Mouse (Mus musculus): ENCODE measurements at regions not wholly inside any gene's neighbourhood (a gene's known extent, or its start where the extent isn't known, plus 50 kb on each side); places are given as distances from the start of the nearest gene placed in this dataset.

GRCm38 (mm10) chr14:28626951-28627350 lies 122.4 kb downstream of the Wnt5a start:
- DNase-seq (ENCODE audit: low spot score in 2 of 2): no peak

- no peak for DNase-seq (ENCODE audit: low spot score in 2 of 2)
Measured at GRCm38 (mm10) chr14:28635175-28635574, 130.6 kb downstream of the Wnt5a start.

GRCm38 (mm10) chr14:28639056-28639455 lies 134.5 kb downstream of the Wnt5a start:
- no peak for DNase-seq (ENCODE audit: low spot score in 2 of 2)

- no peak for DNase-seq (ENCODE audit: low spot score in 2 of 2)
Measured at GRCm38 (mm10) chr14:28645807-28646206, 141.3 kb downstream of the Wnt5a start.

GRCm38 (mm10) chr14:28649411-28649810 lies 144.9 kb downstream of the Wnt5a start:
- no peak for DNase-seq (ENCODE audit: low spot score in 2 of 2)

- no peak for DNase-seq (ENCODE audit: low spot score in 2 of 2)
Measured at GRCm38 (mm10) chr14:28653059-28653930, 148.7 kb downstream of the Wnt5a start.

- no peak for DNase-seq (ENCODE audit: low spot score in 2 of 2)
Measured at GRCm38 (mm10) chr14:28657216-28657615, 152.7 kb downstream of the Wnt5a start.

- DNase-seq (ENCODE audit: low spot score in 2 of 2): no peak
Measured at GRCm38 (mm10) chr14:28660872-28661588, 156.5 kb downstream of the Wnt5a start.

GRCm38 (mm10) chr14:28663316-28663715 lies 158.8 kb downstream of the Wnt5a start:
- DNase-seq (ENCODE audit: low spot score in 2 of 2): no peak

- DNase-seq (ENCODE audit: low spot score in 2 of 2): no peak
Measured at GRCm38 (mm10) chr14:28664121-28664520, 159.6 kb downstream of the Wnt5a start.

- peak in 1 of 2 experiments; percentile 33 for DNase-seq (ENCODE audit: low spot score in 2 of 2)
Measured at GRCm38 (mm10) chr14:28675476-28675875, 170.9 kb downstream of the Wnt5a start.

- DNase-seq (ENCODE audit: low spot score in 2 of 2): no peak
Measured at GRCm38 (mm10) chr14:28699780-28700179, 195.2 kb downstream of the Wnt5a start.

GRCm38 (mm10) chr14:28704729-28705128 lies 200.2 kb downstream of the Wnt5a start:
- no peak for DNase-seq (ENCODE audit: low spot score in 2 of 2)

GRCm38 (mm10) chr14:28714598-28714997 lies 210.0 kb downstream of the Wnt5a start:
- no peak for DNase-seq (ENCODE audit: low spot score in 2 of 2)

GRCm38 (mm10) chr14:28720545-28720944 lies 216.0 kb downstream of the Wnt5a start:
- no peak for DNase-seq (ENCODE audit: low spot score in 2 of 2)

GRCm38 (mm10) chr14:28725666-28726065 lies 221.1 kb downstream of the Wnt5a start:
- no peak for DNase-seq (ENCODE audit: low spot score in 2 of 2)

- DNase-seq (ENCODE audit: low spot score in 2 of 2): no peak
Measured at GRCm38 (mm10) chr14:28733496-28733895, 228.9 kb downstream of the Wnt5a start.

- no peak for DNase-seq (ENCODE audit: low spot score in 2 of 2)
Measured at GRCm38 (mm10) chr14:28735446-28735845, 230.9 kb downstream of the Wnt5a start.

GRCm38 (mm10) chr14:28740076-28740475 lies 235.5 kb downstream of the Wnt5a start:
- no peak for DNase-seq (ENCODE audit: low spot score in 2 of 2)

- no peak for DNase-seq (ENCODE audit: low spot score in 2 of 2)
Measured at GRCm38 (mm10) chr14:28741418-28741817, 236.9 kb downstream of the Wnt5a start.

GRCm38 (mm10) chr14:28743673-28744072 lies 239.1 kb downstream of the Wnt5a start:
- DNase-seq (ENCODE audit: low spot score in 2 of 2): no peak

GRCm38 (mm10) chr14:28750301-28750700 lies 245.8 kb downstream of the Wnt5a start:
- no peak for DNase-seq (ENCODE audit: low spot score in 2 of 2)

- no peak for DNase-seq (ENCODE audit: low spot score in 2 of 2)
Measured at GRCm38 (mm10) chr14:28765201-28765600, 252.8 kb upstream of the Lrtm1 start.
